Mouse (Mus musculus) layer of hippocampus, adult 18-20 months (tissue): ENCODE measurements at regions not wholly inside any gene's neighbourhood (a gene's known extent, or its start where the extent isn't known, plus 50 kb on each side); places are given as distances from the start of the nearest gene placed in this dataset.

Experiments
- DNase-seq, 2 experiments: peaks; one replicate each; pipeline ENCODE4 v3.0.0; 2022; ENCODE audit warnings: low spot score in 2 of 2

GRCm38 (mm10) chr9:86219669-86220068 is 245.1 kb downstream of the Ube2cbp start:
- DNase-seq, result peak in 1 of 2 experiments; percentile 35

GRCm38 (mm10) chr9:86224530-86224929 is 240.2 kb downstream of the Ube2cbp start:
- DNase-seq, result no peak

- no peak for DNase-seq
Measured at GRCm38 (mm10) chr9:86230673-86231350, 233.9 kb downstream of the Ube2cbp start.

- DNase-seq, result no peak
Measured at GRCm38 (mm10) chr9:86231692-86232091, 233.1 kb downstream of the Ube2cbp start.

GRCm38 (mm10) chr9:86232174-86232573 is 232.6 kb downstream of the Ube2cbp start:
- DNase-seq, result no peak

- DNase-seq, result no peak
Measured at GRCm38 (mm10) chr9:86233775-86234174, 231.0 kb downstream of the Ube2cbp start.

- DNase-seq, result no peak
Measured at GRCm38 (mm10) chr9:86238691-86239090, 226.1 kb downstream of the Ube2cbp start.

- no peak for DNase-seq
Measured at GRCm38 (mm10) chr9:86240287-86240686, 224.5 kb downstream of the Ube2cbp start.

- no peak for DNase-seq
Measured at GRCm38 (mm10) chr9:86240896-86241295, 223.9 kb downstream of the Ube2cbp start.

- no peak for DNase-seq
Measured at GRCm38 (mm10) chr9:86250197-86250596, 214.6 kb downstream of the Ube2cbp start.

- no peak for DNase-seq
Measured at GRCm38 (mm10) chr9:86251331-86251730, 213.4 kb downstream of the Ube2cbp start.
